Mouse (Mus musculus): ENCODE results near the gene Pde4dip. TPM values are rescaled to one million over a fixed set of nuclear protein-coding genes. Genes with fewer than 3 reads are reported as not detected.

The Pde4dip gene
- polyA plus RNA-seq, 1 experiment from 2014 or later = 99.4 TPM

- no peak for ATAC-seq (ENCODE audit: insufficient number of reproducible peaks, insufficient read depth, low FRiP score, low read depth)
- Histone ChIP-seq H3K4me2 (ENCODE audit: low read length) (no peak overlapping the region), H3K9ac (ENCODE audit: low read length) (no peak overlapping the region), H3K9me3 (ENCODE audit: control insufficient read depth, low read length) (no peaks in the 10 kb centered on the region), H3K27me3 (ENCODE audit: control insufficient read depth, insufficient read depth, low read length) (no peaks in the 10 kb centered on the region), H3K4me1 (ENCODE audit: control insufficient read depth in 2 of 2, insufficient read depth in 2 of 2, low read length in 2 of 2) (no peaks in the 10 kb centered on the region), H3K4me3 (ENCODE audit: control insufficient read depth in 1 of 2, insufficient read depth in 1 of 2, low read depth in 1 of 2, low read length in 2 of 2) (no peak overlapping the region), H3K36me3 (ENCODE audit: control insufficient read depth, insufficient read depth, low read length) (peaks cover 94% of the 10 kb centered on the region), H3K27ac (replicated peaks in 1 of 2; ENCODE audit: control insufficient read depth in 1 of 2, insufficient read depth in 1 of 2, low read depth in 2 of 2, low read length in 2 of 2) (no peak overlapping the region)
- WGBS = 87% methylated on average over 11 of the region's 11 CpGs
These were observed 178.4 kb downstream of the Pde4dip start for GRCm38 (mm10) chr3:97710134-97710533.

- H3K9me3 ChIP-seq (ENCODE audit: control insufficient read depth, low read length) = no peaks in the 10 kb centered on the region
- H3K27me3 ChIP-seq (ENCODE audit: control insufficient read depth, insufficient read depth, low read length) = no peaks in the 10 kb centered on the region
- peaks cover 93% of the 10 kb centered on the region for H3K36me3 ChIP-seq (ENCODE audit: control insufficient read depth, insufficient read depth, low read length)
- no peak overlapping the region for H3K4me2 ChIP-seq (ENCODE audit: low read length)
- H3K4me3 ChIP-seq (ENCODE audit: control insufficient read depth in 1 of 2, insufficient read depth in 1 of 2, low read depth in 1 of 2, low read length in 2 of 2) = no peak overlapping the region
- H3K4me1 ChIP-seq (ENCODE audit: control insufficient read depth in 2 of 2, insufficient read depth in 2 of 2, low read length in 2 of 2) = no peaks in the 10 kb centered on the region
- no peak overlapping the region for H3K9ac ChIP-seq (ENCODE audit: low read length)
- 88% methylated on average over 4 of the region's 4 CpGs for WGBS
- H3K27ac ChIP-seq (replicated peaks in 1 of 2; ENCODE audit: control insufficient read depth in 1 of 2, insufficient read depth in 1 of 2, low read depth in 2 of 2, low read length in 2 of 2) = no peak overlapping the region
- no peak for ATAC-seq (ENCODE audit: insufficient number of reproducible peaks, insufficient read depth, low FRiP score, low read depth)
These were observed 181.9 kb downstream of the Pde4dip start for GRCm38 (mm10) chr3:97706561-97706960.

GRCm38 (mm10) chr3:97705508-97705907 lies 183.0 kb downstream of the Pde4dip start:
- no peak for ATAC-seq (ENCODE audit: insufficient number of reproducible peaks, insufficient read depth, low FRiP score, low read depth)
- H3K9ac ChIP-seq (ENCODE audit: low read length) = no peak overlapping the region
- no peak overlapping the region for H3K4me2 ChIP-seq (ENCODE audit: low read length)
- 87% methylated on average over 3 of the region's 3 CpGs for WGBS
- H3K9me3 ChIP-seq (ENCODE audit: control insufficient read depth, low read length) = no peaks in the 10 kb centered on the region
- no peak overlapping the region for H3K4me3 ChIP-seq (ENCODE audit: control insufficient read depth in 1 of 2, insufficient read depth in 1 of 2, low read depth in 1 of 2, low read length in 2 of 2)
- peaks cover 93% of the 10 kb centered on the region for H3K36me3 ChIP-seq (ENCODE audit: control insufficient read depth, insufficient read depth, low read length)
- no peaks in the 10 kb centered on the region for H3K27me3 ChIP-seq (ENCODE audit: control insufficient read depth, insufficient read depth, low read length)
- no peak overlapping the region for H3K27ac ChIP-seq (replicated peaks in 1 of 2; ENCODE audit: control insufficient read depth in 1 of 2, insufficient read depth in 1 of 2, low read depth in 2 of 2, low read length in 2 of 2)
- no peaks in the 10 kb centered on the region for H3K4me1 ChIP-seq (ENCODE audit: control insufficient read depth in 2 of 2, insufficient read depth in 2 of 2, low read length in 2 of 2)

- Histone ChIP-seq H3K27me3 (ENCODE audit: control insufficient read depth, insufficient read depth, low read length) (no peaks in the 10 kb centered on the region), H3K9me3 (ENCODE audit: control insufficient read depth, low read length) (no peaks in the 10 kb centered on the region), H3K9ac (ENCODE audit: low read length) (no peak overlapping the region), H3K4me3 (ENCODE audit: control insufficient read depth in 1 of 2, insufficient read depth in 1 of 2, low read depth in 1 of 2, low read length in 2 of 2) (no peak overlapping the region), H3K27ac (replicated peaks in 1 of 2; ENCODE audit: control insufficient read depth in 1 of 2, insufficient read depth in 1 of 2, low read depth in 2 of 2, low read length in 2 of 2) (no peak overlapping the region), H3K4me2 (ENCODE audit: low read length) (no peak overlapping the region), H3K4me1 (ENCODE audit: control insufficient read depth in 2 of 2, insufficient read depth in 2 of 2, low read length in 2 of 2) (no peaks in the 10 kb centered on the region), H3K36me3 (ENCODE audit: control insufficient read depth, insufficient read depth, low read length) (peaks cover 96% of the 10 kb centered on the region)
- 86% methylated on average over 11 of the region's 11 CpGs for WGBS
- no peak for ATAC-seq (ENCODE audit: insufficient number of reproducible peaks, insufficient read depth, low FRiP score, low read depth)
These were observed 185.9 kb downstream of the Pde4dip start for GRCm38 (mm10) chr3:97702448-97703080.

GRCm38 (mm10) chr3:97701198-97701597 lies 187.3 kb downstream of the Pde4dip start:
- no peak overlapping the region for H3K9ac ChIP-seq (ENCODE audit: low read length)
- no peaks in the 10 kb centered on the region for H3K4me1 ChIP-seq (ENCODE audit: control insufficient read depth in 2 of 2, insufficient read depth in 2 of 2, low read length in 2 of 2)
- no peak overlapping the region for H3K4me3 ChIP-seq (ENCODE audit: control insufficient read depth in 1 of 2, insufficient read depth in 1 of 2, low read depth in 1 of 2, low read length in 2 of 2)
- no peak for ATAC-seq (ENCODE audit: insufficient number of reproducible peaks, insufficient read depth, low FRiP score, low read depth)
- 70% methylated on average over 3 of the region's 3 CpGs for WGBS
- no peaks in the 10 kb centered on the region for H3K27me3 ChIP-seq (ENCODE audit: control insufficient read depth, insufficient read depth, low read length)
- H3K4me2 ChIP-seq (ENCODE audit: low read length) = no peak overlapping the region
- H3K9me3 ChIP-seq (ENCODE audit: control insufficient read depth, low read length) = no peaks in the 10 kb centered on the region
- H3K36me3 ChIP-seq (ENCODE audit: control insufficient read depth, insufficient read depth, low read length) = peaks cover 96% of the 10 kb centered on the region
- H3K27ac ChIP-seq (replicated peaks in 1 of 2; ENCODE audit: control insufficient read depth in 1 of 2, insufficient read depth in 1 of 2, low read depth in 2 of 2, low read length in 2 of 2) = no peak overlapping the region

- 72% methylated on average over 3 of the region's 3 CpGs for WGBS
These were observed 189.4 kb downstream of the Pde4dip start for GRCm38 (mm10) chr3:97699061-97699460.

GRCm38 (mm10) chr3:97697291-97697690 lies 191.2 kb downstream of the Pde4dip start:
- Histone ChIP-seq H3K27me3 (ENCODE audit: control insufficient read depth, insufficient read depth, low read length) (no peaks in the 10 kb centered on the region), H3K4me3 (ENCODE audit: control insufficient read depth in 1 of 2, insufficient read depth in 1 of 2, low read depth in 1 of 2, low read length in 2 of 2) (no peak overlapping the region), H3K4me1 (ENCODE audit: control insufficient read depth in 2 of 2, insufficient read depth in 2 of 2, low read length in 2 of 2) (no peaks in the 10 kb centered on the region), H3K9me3 (ENCODE audit: control insufficient read depth, low read length) (no peaks in the 10 kb centered on the region), H3K9ac (ENCODE audit: low read length) (no peak overlapping the region), H3K36me3 (ENCODE audit: control insufficient read depth, insufficient read depth, low read length) (peaks cover 99% of the 10 kb centered on the region), H3K4me2 (ENCODE audit: low read length) (no peak overlapping the region), H3K27ac (replicated peaks in 1 of 2; ENCODE audit: control insufficient read depth in 1 of 2, insufficient read depth in 1 of 2, low read depth in 2 of 2, low read length in 2 of 2) (no peak overlapping the region)
- 60% methylated on average over 9 of the region's 9 CpGs for WGBS
- ATAC-seq (ENCODE audit: insufficient number of reproducible peaks, insufficient read depth, low FRiP score, low read depth) = no peak

More at GRCm38 (mm10) chr3:97699061-97699460, 189.4 kb downstream of the Pde4dip start:
- no peak overlapping the region for H3K27ac ChIP-seq (replicated peaks in 1 of 2; ENCODE audit: control insufficient read depth in 1 of 2, insufficient read depth in 1 of 2, low read depth in 2 of 2, low read length in 2 of 2)
- no peak overlapping the region for H3K4me2 ChIP-seq (ENCODE audit: low read length)
- H3K4me1 ChIP-seq (ENCODE audit: control insufficient read depth in 2 of 2, insufficient read depth in 2 of 2, low read length in 2 of 2) = no peaks in the 10 kb centered on the region
- no peaks in the 10 kb centered on the region for H3K27me3 ChIP-seq (ENCODE audit: control insufficient read depth, insufficient read depth, low read length)
- H3K9me3 ChIP-seq (ENCODE audit: control insufficient read depth, low read length) = no peaks in the 10 kb centered on the region
- H3K36me3 ChIP-seq (ENCODE audit: control insufficient read depth, insufficient read depth, low read length) = peaks cover 99% of the 10 kb centered on the region
- H3K9ac ChIP-seq (ENCODE audit: low read length) = no peak overlapping the region
- ATAC-seq (ENCODE audit: insufficient number of reproducible peaks, insufficient read depth, low FRiP score, low read depth) = no peak
- no peak overlapping the region for H3K4me3 ChIP-seq (ENCODE audit: control insufficient read depth in 1 of 2, insufficient read depth in 1 of 2, low read depth in 1 of 2, low read length in 2 of 2)

GRCm38 (mm10) chr3:97696866-97697265 lies 191.6 kb downstream of the Pde4dip start:
- H3K9me3 ChIP-seq (ENCODE audit: control insufficient read depth, low read length) = no peaks in the 10 kb centered on the region
- peaks cover 99% of the 10 kb centered on the region for H3K36me3 ChIP-seq (ENCODE audit: control insufficient read depth, insufficient read depth, low read length)
- no peak overlapping the region for H3K4me2 ChIP-seq (ENCODE audit: low read length)
- no peak overlapping the region for H3K27ac ChIP-seq (replicated peaks in 1 of 2; ENCODE audit: control insufficient read depth in 1 of 2, insufficient read depth in 1 of 2, low read depth in 2 of 2, low read length in 2 of 2)
- ATAC-seq (ENCODE audit: insufficient number of reproducible peaks, insufficient read depth, low FRiP score, low read depth) = no peak
- H3K9ac ChIP-seq (ENCODE audit: low read length) = no peak overlapping the region
- 73% methylated on average over 9 of the region's 9 CpGs for WGBS
- no peaks in the 10 kb centered on the region for H3K4me1 ChIP-seq (ENCODE audit: control insufficient read depth in 2 of 2, insufficient read depth in 2 of 2, low read length in 2 of 2)
- H3K4me3 ChIP-seq (ENCODE audit: control insufficient read depth in 1 of 2, insufficient read depth in 1 of 2, low read depth in 1 of 2, low read length in 2 of 2) = no peak overlapping the region
- H3K27me3 ChIP-seq (ENCODE audit: control insufficient read depth, insufficient read depth, low read length) = no peaks in the 10 kb centered on the region
